In genomic region chr11:42314850-42315249, GRCm38 (mm10) we compare ENCODE assay signal across 12 mouse cellular contexts. TPM values are rescaled to one million over a fixed set of nuclear protein-coding genes. Genes with fewer than 3 reads are reported as not detected.
DNase-seq lines count a peak whose midpoint lies in the region; ATAC-seq and TF ChIP-seq lines count a peak whose summit lies in the region.
"Had no signal": no experiment of that assay in that cellular context is flagged by ENCODE, and none has a peak within 500 bp of the region (broad histone marks: within the 10 kb centered on the region; RNA-seq: fewer than 3 reads in every experiment).

No protein-coding gene starts in this region.

- ATAC-seq in heart, embryonic 13.5 days (ENCODE audit: extremely low read depth, insufficient number of reproducible peaks, low FRiP score, low TSS enrichment) = no peak
- ATAC-seq in hindbrain, postnatal 0 days = peak; percentile 51; the same call in 1 of the 2 replicates
- no peak for ATAC-seq in neural tube, embryonic 13.5 days (ENCODE audit: low read depth)

- 20% methylated on average over 6 of the region's 6 CpGs for WGBS in heart, embryonic 13.5 days
- WGBS in hindbrain, postnatal 0 days = 6% methylated on average over 6 of the region's 6 CpGs
- WGBS in neural tube, embryonic 13.5 days = 4% methylated on average over 6 of the region's 6 CpGs

- no peak overlapping the region for H3K4me3 ChIP-seq in heart, embryonic 13.5 days
- H3K4me3 ChIP-seq in hindbrain, postnatal 0 days (ENCODE audit: low read length) = no peak overlapping the region
- no peak overlapping the region for H3K4me3 ChIP-seq in neural tube, embryonic 13.5 days
- H3K4me3 ChIP-seq: limb, embryonic 15.5 days had no signal

- DNase-seq in heart, postnatal 4 days = no peak
- peak; percentile 67 for DNase-seq in embryo, embryonic 11 days
- DNase-seq in hindbrain, postnatal 0 days (ENCODE audit: low spot score) = peak; percentile 47
- DNase-seq in urinary bladder, postnatal 4 days (ENCODE audit: low spot score in 2 of 2) = no peak
- DNase-seq in lung, postnatal 36 days = no peak
- no peak for DNase-seq in c-Kit-positive CD71-positive TER-119-positive erythroid progenitor cells, embryonic 14.5 days (ENCODE audit: low spot score)

- H3K4me2 ChIP-seq in heart, embryonic 13.5 days = peak overlapping the region; percentile 11; the same call in 1 of the 2 replicates
- H3K4me2 ChIP-seq in hindbrain, postnatal 0 days (ENCODE audit: low read depth, low read length) = peak overlapping the region; percentile 42
- H3K4me2 ChIP-seq in neural tube, embryonic 13.5 days = peak overlapping the region; percentile 25
- H3K4me2 ChIP-seq: limb, embryonic 15.5 days had no signal

- TF ChIP-seq CTCF in hindbrain, postnatal 0 days (IDR thresholded peaks at IDR 0.05; ENCODE audit: low read depth) = no peak

- H3K27me3 ChIP-seq in heart, embryonic 13.5 days (replicated peaks) = no peaks in the 10 kb centered on the region
- H3K27me3 ChIP-seq in hindbrain, postnatal 0 days (ENCODE audit: insufficient read depth, low read length) = no peaks in the 10 kb centered on the region
- H3K27me3 ChIP-seq in neural tube, embryonic 13.5 days = no peaks in the 10 kb centered on the region
- H3K27me3 ChIP-seq: limb, embryonic 15.5 days had no signal

- no peak overlapping the region for H3K9ac ChIP-seq in heart, embryonic 13.5 days
- H3K9ac ChIP-seq in hindbrain, postnatal 0 days (replicated peaks; ENCODE audit: low read length) = no peak overlapping the region
- no peak overlapping the region for H3K9ac ChIP-seq in neural tube, embryonic 13.5 days
- H3K9ac ChIP-seq: limb, embryonic 15.5 days had no signal

- H3K4me1 ChIP-seq in heart, embryonic 13.5 days = no peaks in the 10 kb centered on the region
- no peaks in the 10 kb centered on the region for H3K4me1 ChIP-seq in hindbrain, postnatal 0 days (ENCODE audit: insufficient read depth, low read length)
- H3K4me1 ChIP-seq in neural tube, embryonic 13.5 days (replicated peaks) = 0 out of 2 replicates have a peak, but pooled peaks cover 4% of the 10 kb centered on the region
- H3K4me1 ChIP-seq: limb, embryonic 15.5 days had no signal

- no peaks in the 10 kb centered on the region for H3K36me3 ChIP-seq in heart, embryonic 13.5 days
- H3K36me3 ChIP-seq in hindbrain, postnatal 0 days (ENCODE audit: insufficient read depth, low read length) = no peaks in the 10 kb centered on the region
- no peaks in the 10 kb centered on the region for H3K36me3 ChIP-seq in neural tube, embryonic 13.5 days
- H3K36me3 ChIP-seq: limb, embryonic 15.5 days had no signal

- no peak overlapping the region for H3K27ac ChIP-seq in heart, embryonic 13.5 days (replicated peaks)
- no peak overlapping the region for H3K27ac ChIP-seq in hindbrain, postnatal 0 days
- H3K27ac ChIP-seq in neural tube, embryonic 13.5 days (replicated peaks) = no peak overlapping the region
- H3K27ac ChIP-seq: limb, embryonic 15.5 days had no signal

- H3K9me3 ChIP-seq in heart, embryonic 13.5 days = no peaks in the 10 kb centered on the region
- no peaks in the 10 kb centered on the region for H3K9me3 ChIP-seq in hindbrain, postnatal 0 days (ENCODE audit: low read length)
- no peaks in the 10 kb centered on the region for H3K9me3 ChIP-seq in neural tube, embryonic 13.5 days
- H3K9me3 ChIP-seq: limb, embryonic 15.5 days had no signal

RNA-seq across cellular contexts. Expression of gene Gabra6, which starts 6.0 kb away (rescaled TPM):
- polyA plus RNA-seq in heart, embryonic 13.5 days (2015; fragmentation: Nextera tagmentation; extraction: Ambion mirVana) = not detected in 2 replicates
- not detected for total RNA-seq in heart, postnatal 4 days (2021)
- not detected in 2 replicates for total RNA-seq in hindbrain, postnatal 0 days (2014; rRNA removed)
- polyA plus RNA-seq in hindbrain, postnatal 0 days (2015; fragmentation: Nextera tagmentation; extraction: Ambion mirVana) = not detected in 2 replicates
- polyA plus RNA-seq in neural tube, embryonic 13.5 days (2015; fragmentation: Nextera tagmentation; extraction: Ambion mirVana) = not detected in 2 replicates
- total RNA-seq: adrenal gland, postnatal 4 days had no signal
- polyA plus RNA-seq: intestine, embryonic 14.5 days; limb, embryonic 15.5 days; testis, adult 2 months had no signal

Comparison
In these comparisons a context has a peak if more than half of its experiments do, and no peak if none do; other contexts are left out.
1. DNase-seq: peak in embryo, embryonic 11 days (single experiment) and hindbrain, postnatal 0 days (single experiment); none in heart, postnatal 4 days (single experiment), urinary bladder, postnatal 4 days (0 of 2), lung, postnatal 36 days (single experiment) and c-Kit-positive CD71-positive TER-119-positive erythroid progenitor cells, embryonic 14.5 days (single experiment).
2. Peak in every context shown above with its lines, with median percentiles within 50 percentile points of each other: H3K4me2 ChIP-seq.